Mouse (Mus musculus): ENCODE data around the gene Mapkapk2. TPM values are rescaled to one million over a fixed set of nuclear protein-coding genes. Genes with fewer than 3 reads are reported as not detected.

The Mapkapk2 gene
- polyA plus RNA-seq (2015; fragmentation: Nextera tagmentation; extraction: Ambion mirVana), result 22.0 and 29.0 TPM in 2 replicates

DNA sequence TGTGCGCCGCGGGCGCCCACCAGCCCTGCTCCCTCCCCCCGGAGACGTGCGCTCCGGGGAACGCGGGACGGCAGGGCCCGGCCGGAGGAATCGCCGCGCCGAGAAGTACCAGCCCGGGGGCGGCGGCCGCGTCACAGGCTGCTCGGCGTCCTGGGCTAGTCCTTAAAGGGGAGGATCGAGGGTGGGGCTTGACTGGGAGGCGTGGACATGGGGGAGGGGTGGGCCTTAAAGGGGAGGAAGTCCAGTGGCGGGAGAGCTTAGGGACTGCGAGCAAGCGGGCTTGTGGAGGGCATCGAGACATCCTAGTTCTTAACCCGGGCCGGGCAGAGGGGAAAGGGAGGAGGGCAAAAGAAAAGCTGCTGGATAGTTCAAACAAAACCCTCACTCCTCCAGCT lies at the start of gene Mapkapk2:
Mapkapk2 (minus strand) TSS at position 127 of the 395 bp plus-strand sequence.

GRCm38 (mm10) chr1:131138191-131139016 lies 40.8 kb upstream of the Mapkapk2 start, which contains the start of gene Dyrk3:
Dyrk3 (minus strand) TSS chr1:131138340.

DNA sequence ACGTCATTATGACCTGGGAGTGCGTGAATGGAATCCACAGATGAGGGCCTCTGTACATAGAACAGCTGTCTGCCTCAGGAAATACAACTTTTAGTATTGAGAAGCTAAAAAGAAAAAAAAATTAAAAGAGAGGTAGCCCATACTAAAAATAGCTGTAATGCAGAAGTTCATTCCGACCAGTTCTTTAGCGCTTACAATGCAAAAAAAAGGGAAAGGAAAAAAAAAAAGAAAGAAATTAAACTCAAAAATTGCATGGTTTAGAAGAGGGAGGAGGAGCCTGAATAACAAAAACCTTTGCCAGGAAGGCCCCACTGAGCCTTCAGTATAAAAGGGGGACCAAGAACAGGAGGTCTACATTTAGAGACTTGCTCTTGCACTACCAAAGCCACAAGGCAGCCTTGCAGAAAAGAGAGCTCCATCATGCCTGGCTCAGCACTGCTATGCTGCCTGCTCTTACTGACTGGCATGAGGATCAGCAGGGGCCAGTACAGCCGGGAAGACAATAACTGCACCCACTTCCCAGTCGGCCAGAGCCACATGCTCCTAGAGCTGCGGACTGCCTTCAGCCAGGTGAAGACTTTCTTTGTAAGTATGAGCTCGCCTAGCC lies 78.0 kb downstream of the Mapkapk2 start, which contains the start of gene Il10:
Il10 (plus strand) TSS at position 354 of the 607 bp plus-strand sequence.

Other genes with a start within 250 kb of the Mapkapk2 start
- 3.4 and 3.6 TPM in 2 replicates for gene Fcmr, start 232.2 kb downstream of the Mapkapk2 start, polyA plus RNA-seq (2015; fragmentation: Nextera tagmentation; extraction: Ambion mirVana)
- gene Il24, start 210.4 kb downstream of the Mapkapk2 start, polyA plus RNA-seq (2015; fragmentation: Nextera tagmentation; extraction: Ambion mirVana), result not detected in 2 replicates
- gene Il20, start 186.4 kb downstream of the Mapkapk2 start, polyA plus RNA-seq (2015; fragmentation: Nextera tagmentation; extraction: Ambion mirVana), result not detected in 2 replicates
- not detected in 2 replicates for gene Il19, start 157.7 kb downstream of the Mapkapk2 start, polyA plus RNA-seq (2015; fragmentation: Nextera tagmentation; extraction: Ambion mirVana)
- gene Il10, start 78.0 kb downstream of the Mapkapk2 start, polyA plus RNA-seq (2015; fragmentation: Nextera tagmentation; extraction: Ambion mirVana), result not detected in 2 replicates
- 16.6 and 19.5 TPM in 2 replicates for gene Dyrk3, start 40.5 kb upstream of the Mapkapk2 start, polyA plus RNA-seq (2015; fragmentation: Nextera tagmentation; extraction: Ambion mirVana)
- gene Eif2d, start 55.4 kb upstream of the Mapkapk2 start, polyA plus RNA-seq (2015; fragmentation: Nextera tagmentation; extraction: Ambion mirVana), result 28.3 and 28.7 TPM in 2 replicates
- 17.9 and 24.4 TPM in 2 replicates for gene Rassf5, start 147.4 kb upstream of the Mapkapk2 start, polyA plus RNA-seq (2015; fragmentation: Nextera tagmentation; extraction: Ambion mirVana)
- gene Ikbke, start 181.8 kb upstream of the Mapkapk2 start, polyA plus RNA-seq (2015; fragmentation: Nextera tagmentation; extraction: Ambion mirVana), result 2.9 and 4.4 TPM in 2 replicates